In genomic region chr5:63969476-63970112, GRCm38 (mm10) we compare ENCODE assay signal across 8 mouse cellular contexts. TPM values are rescaled to one million over a fixed set of nuclear protein-coding genes. Genes with fewer than 3 reads are reported as not detected.
DNase-seq lines count a peak whose midpoint lies in the region; ATAC-seq and TF ChIP-seq lines count a peak whose summit lies in the region.

No protein-coding gene starts in this region.

- 0 out of 2 replicates have a peak, but pooled peaks cover 2% of the 10 kb centered on the region for H3K9me3 ChIP-seq in ES-Bruce4 (replicated peaks; ENCODE audit: control insufficient read depth, insufficient read depth, low read length, poor library complexity, severe bottlenecking)
- H3K9me3 ChIP-seq in forebrain, embryonic 13.5 days (replicated peaks), result no peaks in the 10 kb centered on the region
- no peaks in the 10 kb centered on the region for H3K9me3 ChIP-seq in limb, embryonic 15.5 days
- no peaks in the 10 kb centered on the region for H3K9me3 ChIP-seq in stomach, postnatal 0 days (ENCODE audit: control insufficient read depth, low read length)

- H3K9ac ChIP-seq in ES-Bruce4 (ENCODE audit: low read depth, poor library complexity, severe bottlenecking), result no peak overlapping the region; the same call in 1 of the 2 replicates
- no peak overlapping the region for H3K9ac ChIP-seq in forebrain, embryonic 13.5 days
- no peak overlapping the region for H3K9ac ChIP-seq in limb, embryonic 15.5 days
- 0 out of 2 replicates have a peak overlapping the region, but pooled peaks have one; percentile 48 for H3K9ac ChIP-seq in stomach, postnatal 0 days (ENCODE audit: low read length)

- no peak for TF ChIP-seq POLR2A in ES-Bruce4 (IDR thresholded peaks at IDR 0.05; ENCODE audit: insufficient read depth, low read length)

- peak overlapping the region; percentile 81 for H3K4me2 ChIP-seq in forebrain, embryonic 13.5 days
- peak overlapping the region; percentile 78 for H3K4me2 ChIP-seq in limb, embryonic 15.5 days
- peak overlapping the region; percentile 82 for H3K4me2 ChIP-seq in stomach, postnatal 0 days (replicated peaks; ENCODE audit: low read depth)

- WGBS in forebrain, embryonic 13.5 days, result 23% methylated on average over 5 of the region's 5 CpGs
- 21% methylated on average over 5 of the region's 5 CpGs for WGBS in limb, embryonic 15.5 days
- 12% methylated on average over 5 of the region's 5 CpGs for whole genome bisulfite sequencing in stomach, postnatal 0 days

- no peaks in the 10 kb centered on the region for H3K36me3 ChIP-seq in ES-Bruce4 (ENCODE audit: control insufficient read depth, insufficient read depth, low read length, poor library complexity, severe bottlenecking)
- no peaks in the 10 kb centered on the region for H3K36me3 ChIP-seq in forebrain, embryonic 13.5 days (ENCODE audit: poor library complexity, severe bottlenecking)
- H3K36me3 ChIP-seq in limb, embryonic 15.5 days, result no peaks in the 10 kb centered on the region
- H3K36me3 ChIP-seq in stomach, postnatal 0 days (ENCODE audit: control insufficient read depth, insufficient read depth, low read length), result no peaks in the 10 kb centered on the region

- H3K27ac ChIP-seq in ES-Bruce4 (ENCODE audit: insufficient read depth, low read length), result peak overlapping the region; percentile 76
- H3K27ac ChIP-seq in forebrain, embryonic 13.5 days, result no peak overlapping the region
- peak overlapping the region; percentile 67; the same call in 1 of the 2 replicates for H3K27ac ChIP-seq in limb, embryonic 15.5 days
- H3K27ac ChIP-seq in stomach, postnatal 0 days (replicated peaks), result peak overlapping the region; percentile 81

- peak overlapping the region; percentile 3; the same call in 1 of the 2 replicates for H3K4me3 ChIP-seq in ES-Bruce4 (ENCODE audit: low read depth, low read length)
- H3K4me3 ChIP-seq in forebrain, embryonic 13.5 days, result no peak overlapping the region
- peak overlapping the region; percentile 73 for H3K4me3 ChIP-seq in limb, embryonic 15.5 days
- peak overlapping the region; percentile 77 for H3K4me3 ChIP-seq in stomach, postnatal 0 days (ENCODE audit: low read depth, low read length)

- no peaks in the 10 kb centered on the region for H3K27me3 ChIP-seq in ES-Bruce4 (ENCODE audit: control insufficient read depth, insufficient read depth, low read length, poor library complexity, severe bottlenecking)
- no peaks in the 10 kb centered on the region for H3K27me3 ChIP-seq in forebrain, embryonic 13.5 days
- H3K27me3 ChIP-seq in limb, embryonic 15.5 days, result no peaks in the 10 kb centered on the region
- no peaks in the 10 kb centered on the region for H3K27me3 ChIP-seq in stomach, postnatal 0 days (ENCODE audit: control insufficient read depth, insufficient read depth, low read length)

- ATAC-seq in forebrain, embryonic 13.5 days, result no peak
- no peak for ATAC-seq in limb, embryonic 15.5 days (ENCODE audit: insufficient number of reproducible peaks, low FRiP score, low TSS enrichment, low read depth)
- ATAC-seq in stomach, postnatal 0 days (ENCODE audit: low FRiP score, low TSS enrichment), result peak; percentile 40; the same call in 1 of the 2 replicates

- no peak for TF ChIP-seq CTCF in ES-Bruce4 (IDR thresholded peaks at IDR 0.05; ENCODE audit: low read depth, low read length)
- no peak for TF ChIP-seq CTCF in stomach, postnatal 0 days (IDR thresholded peaks at IDR 0.05; ENCODE audit: low read depth)

- DNase-seq in heart, adult 11 months, result peak; percentile 92
- DNase-seq in heart, postnatal 4 days, result no peak
- peak; percentile 60 for DNase-seq in stomach, postnatal 0 days (ENCODE audit: low spot score)
- DNase-seq in spleen, postnatal 14 days (ENCODE audit: low spot score in 2 of 2), result no peak
- DNase-seq in urinary bladder, postnatal 36 days (ENCODE audit: low spot score in 2 of 2), result no peak

- no peak for TF ChIP-seq EP300 in ES-Bruce4 (IDR thresholded peaks at IDR 0.05; ENCODE audit: insufficient read depth, low read depth, low read length)
- no peak for TF ChIP-seq EP300 in stomach, postnatal 0 days (optimal IDR thresholded peaks at IDR 0.05)

- H3K4me1 ChIP-seq in ES-Bruce4 (ENCODE audit: control insufficient read depth, insufficient read depth, low read length), result no peaks in the 10 kb centered on the region
- peaks cover 30% of the 10 kb centered on the region for H3K4me1 ChIP-seq in forebrain, embryonic 13.5 days
- peaks cover 15% of the 10 kb centered on the region for H3K4me1 ChIP-seq in limb, embryonic 15.5 days
- H3K4me1 ChIP-seq in stomach, postnatal 0 days (replicated peaks; ENCODE audit: control insufficient read depth, insufficient read depth), result peaks cover 3% of the 10 kb centered on the region; the same call in 1 of the 2 replicates

RNA-seq across cellular contexts. Expression of gene Rell1, which starts 0.9 kb away (rescaled TPM):
- 10 to 100 TPM; 18.9 to 20.1 TPM for total RNA-seq in heart, postnatal 4 days (2021)
- polyA plus RNA-seq in ES-Bruce4 (2011; ENCODE audit: insufficient read depth, insufficient read length, low read depth, missing spikeins), result 57.1 and 59.5 TPM in 2 replicates
- 14.1 and 14.4 TPM in 2 replicates for polyA plus RNA-seq in forebrain, embryonic 13.5 days (2015; fragmentation: Nextera tagmentation; extraction: Ambion mirVana)
- 22.7 and 23.8 TPM in 2 replicates for polyA plus RNA-seq in limb, embryonic 15.5 days (2015; fragmentation: Nextera tagmentation; extraction: Ambion mirVana)
- 16.6 and 17.4 TPM in 2 replicates for polyA plus RNA-seq in stomach, postnatal 0 days (2015; fragmentation: Nextera tagmentation; extraction: Ambion mirVana)

Comparison
In these comparisons a context has a peak if more than half of its experiments do, and no peak if none do; other contexts are left out.
1. DNase-seq: peak in heart, adult 11 months (single experiment) and stomach, postnatal 0 days (single experiment); none in heart, postnatal 4 days (single experiment), spleen, postnatal 14 days (0 of 2) and urinary bladder, postnatal 36 days (0 of 2).
2. Peak in every context shown above with its lines, with median percentiles within 50 percentile points of each other: H3K4me2 ChIP-seq.